Mouse (Mus musculus): ENCODE results near the gene Tmem150c. TPM values are rescaled to one million over a fixed set of nuclear protein-coding genes. Genes with fewer than 3 reads are reported as not detected.

Gene Tmem150c
- total and polyA plus RNA-seq, 3 experiments: 3.9 to 7.7 (median 6.3) TPM

GRCm38 (mm10) chr5:100162857-100163256 is 3.2 kb upstream of the Tmem150c start:
- TF ChIP-seq POLR2A (IDR thresholded peaks at IDR 0.05; ENCODE audit: insufficient read depth, low read depth, low read length): no peak
- TF ChIP-seq CTCF (IDR thresholded peaks at IDR 0.05): no peak
- TF ChIP-seq EP300 (IDR thresholded peaks at IDR 0.05; ENCODE audit: insufficient read depth, low read depth, low read length): no peak
- intact Hi-C loops (cut with DNase I): no loop called here
- no peaks in the 10 kb centered on the region for H3K36me3 ChIP-seq (ENCODE audit: control insufficient read depth, insufficient read depth, low read length)
- no peaks in the 10 kb centered on the region; the same call in 1 of the 2 replicates for H3K4me1 ChIP-seq (ENCODE audit: control insufficient read depth, insufficient read depth, low read length)
- H3K9ac ChIP-seq (ENCODE audit: low read depth, low read length): no peak overlapping the region
- H3K27me3 ChIP-seq (ENCODE audit: control insufficient read depth, insufficient read depth, low read length): peaks cover 2% of the 10 kb centered on the region
- H3K79me2 ChIP-seq (replicated peaks; ENCODE audit: control insufficient read depth, insufficient read depth, low read length): no peaks in the 10 kb centered on the region
- no peak for DNase-seq
- no peak overlapping the region for H3K4me3 ChIP-seq
- H3K27ac ChIP-seq: no peak overlapping the region
- WGBS: 90% methylated on average over 3 of the region's 3 CpGs

- DNase-seq: no peak
- H3K4me1 ChIP-seq (ENCODE audit: control insufficient read depth, insufficient read depth, low read length): no peaks in the 10 kb centered on the region; the same call in 1 of the 2 replicates
- TF ChIP-seq EP300 (IDR thresholded peaks at IDR 0.05; ENCODE audit: insufficient read depth, low read depth, low read length) (no peak), POLR2A (IDR thresholded peaks at IDR 0.05; ENCODE audit: insufficient read depth, low read depth, low read length) (no peak), CTCF (IDR thresholded peaks at IDR 0.05) (no peak)
- H3K36me3 ChIP-seq (ENCODE audit: control insufficient read depth, insufficient read depth, low read length): no peaks in the 10 kb centered on the region
- no peaks in the 10 kb centered on the region for H3K79me2 ChIP-seq (replicated peaks; ENCODE audit: control insufficient read depth, insufficient read depth, low read length)
- H3K27me3 ChIP-seq (ENCODE audit: control insufficient read depth, insufficient read depth, low read length): peaks cover 2% of the 10 kb centered on the region
- no peak overlapping the region for H3K4me3 ChIP-seq
- no peak overlapping the region for H3K27ac ChIP-seq
- 80% methylated on average over 1 of the region's 1 CpGs for WGBS
- no peak overlapping the region for H3K9ac ChIP-seq (ENCODE audit: low read depth, low read length)
- intact Hi-C loops (cut with DNase I): no loop called here
Measured at GRCm38 (mm10) chr5:100162053-100162452, 2.4 kb upstream of the Tmem150c start.

GRCm38 (mm10) chr5:100158791-100159637 is 594 bp downstream of the Tmem150c start:
- WGBS: 1% methylated on average over 89 of the region's 101 CpGs
- Histone ChIP-seq H3K27me3 (ENCODE audit: control insufficient read depth, insufficient read depth, low read length) (peaks cover 2% of the 10 kb centered on the region), H3K4me3 (peak overlapping the region; percentile 60), H3K36me3 (ENCODE audit: control insufficient read depth, insufficient read depth, low read length) (no peaks in the 10 kb centered on the region), H3K9ac (ENCODE audit: low read depth, low read length) (peak overlapping the region; percentile 79), H3K4me1 (ENCODE audit: control insufficient read depth, insufficient read depth, low read length) (no peaks in the 10 kb centered on the region; the same call in 1 of the 2 replicates), H3K79me2 (replicated peaks; ENCODE audit: control insufficient read depth, insufficient read depth, low read length) (no peaks in the 10 kb centered on the region), H3K27ac (peak overlapping the region; percentile 45)
- TF ChIP-seq EP300 (IDR thresholded peaks at IDR 0.05; ENCODE audit: insufficient read depth, low read depth, low read length) (no peak), POLR2A (IDR thresholded peaks at IDR 0.05; ENCODE audit: insufficient read depth, low read depth, low read length) (no peak), CTCF (IDR thresholded peaks at IDR 0.05) (no peak)
- intact Hi-C loops (cut with DNase I): loop anchor here (5.0 kb wide), 1 partner anchor 87 kb away; no protein-coding TSS in a partner anchor
- peak; percentile 39 to 53 for DNase-seq

DNA sequence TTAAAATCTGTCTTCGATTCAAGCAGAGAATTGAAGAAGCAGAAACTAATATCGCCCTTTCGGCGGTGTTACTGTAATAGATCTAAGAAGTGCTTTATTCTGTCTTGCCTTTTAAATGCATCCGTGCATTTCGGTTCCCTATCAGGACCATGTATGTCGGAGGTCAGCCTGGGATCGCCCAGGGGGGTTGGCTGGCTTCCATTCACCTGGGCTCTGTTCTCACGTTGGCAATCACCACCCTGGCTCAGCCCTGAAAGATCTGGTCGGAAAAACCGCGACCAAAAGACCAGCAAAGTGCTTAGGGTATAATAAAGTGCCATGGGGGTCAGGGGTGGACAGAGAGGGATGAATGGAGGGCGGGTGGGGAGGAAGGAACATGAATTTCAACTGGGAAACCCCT is 1.3 kb downstream of the Tmem150c start:
- intact Hi-C loops (cut with DNase I): loop anchor here (5.0 kb wide), 1 partner anchor 86 kb away; no protein-coding TSS in a partner anchor

GRCm38 (mm10) chr5:100155646-100156045 is 4.0 kb downstream of the Tmem150c start:
- H3K27me3 ChIP-seq (ENCODE audit: control insufficient read depth, insufficient read depth, low read length): peaks cover 2% of the 10 kb centered on the region
- no peak for TF ChIP-seq CTCF (IDR thresholded peaks at IDR 0.05)
- no peak for TF ChIP-seq POLR2A (IDR thresholded peaks at IDR 0.05; ENCODE audit: insufficient read depth, low read depth, low read length)
- no peak for TF ChIP-seq EP300 (IDR thresholded peaks at IDR 0.05; ENCODE audit: insufficient read depth, low read depth, low read length)
- DNase-seq: no peak
- intact Hi-C loops (cut with DNase I): loop anchor here (5.0 kb wide), 1 partner anchor 83 kb away; no protein-coding TSS in a partner anchor
- H3K9ac ChIP-seq (ENCODE audit: low read depth, low read length): no peak overlapping the region
- H3K79me2 ChIP-seq (replicated peaks; ENCODE audit: control insufficient read depth, insufficient read depth, low read length): no peaks in the 10 kb centered on the region
- WGBS: 72% methylated on average over 6 of the region's 6 CpGs
- H3K4me1 ChIP-seq (ENCODE audit: control insufficient read depth, insufficient read depth, low read length): no peaks in the 10 kb centered on the region; the same call in 1 of the 2 replicates
- no peak overlapping the region for H3K27ac ChIP-seq
- no peaks in the 10 kb centered on the region for H3K36me3 ChIP-seq (ENCODE audit: control insufficient read depth, insufficient read depth, low read length)
- no peak overlapping the region for H3K4me3 ChIP-seq

More for the DNA sequence above, 1.3 kb downstream of the Tmem150c start:
- 27% methylated on average over 13 of the region's 13 CpGs for WGBS
- Histone ChIP-seq H3K36me3 (ENCODE audit: control insufficient read depth, insufficient read depth, low read length) (no peaks in the 10 kb centered on the region), H3K4me3 (peak overlapping the region; percentile 60), H3K27me3 (ENCODE audit: control insufficient read depth, insufficient read depth, low read length) (peaks cover 2% of the 10 kb centered on the region), H3K27ac (no peak overlapping the region), H3K4me1 (ENCODE audit: control insufficient read depth, insufficient read depth, low read length) (no peaks in the 10 kb centered on the region; the same call in 1 of the 2 replicates), H3K9ac (ENCODE audit: low read depth, low read length) (no peak overlapping the region; the same call in 1 of the 2 replicates), H3K79me2 (replicated peaks; ENCODE audit: control insufficient read depth, insufficient read depth, low read length) (no peaks in the 10 kb centered on the region)
- TF ChIP-seq CTCF (IDR thresholded peaks at IDR 0.05): no peak
- no peak for TF ChIP-seq POLR2A (IDR thresholded peaks at IDR 0.05; ENCODE audit: insufficient read depth, low read depth, low read length)
- no peak for TF ChIP-seq EP300 (IDR thresholded peaks at IDR 0.05; ENCODE audit: insufficient read depth, low read depth, low read length)
- DNase-seq: no peak

GRCm38 (mm10) chr5:100149967-100150366 is 9.6 kb downstream of the Tmem150c start:
- WGBS: 62% methylated on average over 3 of the region's 3 CpGs
- H3K27ac ChIP-seq: no peak overlapping the region

More at GRCm38 (mm10) chr5:100149967-100150366, 9.6 kb downstream of the Tmem150c start:
- Histone ChIP-seq H3K4me1 (ENCODE audit: control insufficient read depth, insufficient read depth, low read length) (no peaks in the 10 kb centered on the region), H3K27me3 (ENCODE audit: control insufficient read depth, insufficient read depth, low read length) (no peaks in the 10 kb centered on the region), H3K9ac (ENCODE audit: low read depth, low read length) (no peak overlapping the region), H3K4me3 (no peak overlapping the region), H3K79me2 (replicated peaks; ENCODE audit: control insufficient read depth, insufficient read depth, low read length) (no peaks in the 10 kb centered on the region), H3K36me3 (ENCODE audit: control insufficient read depth, insufficient read depth, low read length) (no peaks in the 10 kb centered on the region)
- intact Hi-C loops (cut with DNase I): no loop called here
- DNase-seq: no peak
- TF ChIP-seq CTCF (IDR thresholded peaks at IDR 0.05): no peak
- TF ChIP-seq POLR2A (IDR thresholded peaks at IDR 0.05; ENCODE audit: insufficient read depth, low read depth, low read length): no peak
- no peak for TF ChIP-seq EP300 (IDR thresholded peaks at IDR 0.05; ENCODE audit: insufficient read depth, low read depth, low read length)

Data from heart, adult 2 months (tissue).